Mouse (Mus musculus): Measurements from ENCODE around the gene Try4. TPM values are rescaled to one million over a fixed set of nuclear protein-coding genes. Genes with fewer than 3 reads are reported as not detected.

The Try4 gene
- 62.5 and 205 TPM in 2 replicates for polyA plus RNA-seq (2012; rRNA removed)

DNA sequence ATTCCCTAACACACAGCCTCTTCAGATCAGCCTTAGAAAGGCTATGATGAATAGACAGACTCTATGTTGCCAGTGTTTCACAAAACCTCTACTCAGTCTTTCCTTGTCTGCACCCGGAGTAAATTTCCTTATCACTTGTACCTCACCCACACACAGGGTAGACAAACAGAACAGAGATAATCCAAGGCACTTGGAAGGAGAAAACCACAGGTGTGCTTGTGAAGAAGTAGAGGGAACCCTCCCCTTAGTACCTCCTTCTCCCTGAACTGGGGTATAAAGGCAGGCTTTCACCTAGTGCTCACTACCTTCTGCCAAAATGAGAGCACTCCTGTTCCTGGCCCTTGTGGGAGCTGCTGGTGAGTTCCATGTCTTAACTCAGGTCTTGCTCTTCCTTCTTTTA lies at the start of gene Try4:
Gene Try4, plus strand, starts transcription at position 301 of the 400 bp plus-strand sequence.

DNA sequence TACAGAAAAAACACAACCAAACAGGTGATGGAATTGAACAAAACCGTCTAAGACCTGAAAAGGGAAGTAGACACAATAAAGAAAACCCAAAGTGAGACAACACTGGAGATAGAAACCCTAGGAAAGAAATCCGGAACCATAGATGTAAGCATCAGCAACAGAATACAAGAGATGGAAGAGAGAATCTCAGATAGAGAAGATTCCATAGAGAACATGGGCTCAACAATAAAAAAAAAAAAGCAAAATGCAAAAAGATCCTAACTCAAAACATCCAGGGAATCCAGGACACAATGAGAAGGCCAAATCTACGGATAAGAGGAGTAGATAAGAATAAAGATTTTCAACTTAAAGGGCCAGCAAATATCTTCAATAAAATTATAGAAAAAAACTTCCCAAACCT lies 14.7 kb downstream of the Try4 start, which contains the start of gene Try5:
Gene Try5, minus strand, starts transcription at position 101 of the 400 bp plus-strand sequence.

DNA sequence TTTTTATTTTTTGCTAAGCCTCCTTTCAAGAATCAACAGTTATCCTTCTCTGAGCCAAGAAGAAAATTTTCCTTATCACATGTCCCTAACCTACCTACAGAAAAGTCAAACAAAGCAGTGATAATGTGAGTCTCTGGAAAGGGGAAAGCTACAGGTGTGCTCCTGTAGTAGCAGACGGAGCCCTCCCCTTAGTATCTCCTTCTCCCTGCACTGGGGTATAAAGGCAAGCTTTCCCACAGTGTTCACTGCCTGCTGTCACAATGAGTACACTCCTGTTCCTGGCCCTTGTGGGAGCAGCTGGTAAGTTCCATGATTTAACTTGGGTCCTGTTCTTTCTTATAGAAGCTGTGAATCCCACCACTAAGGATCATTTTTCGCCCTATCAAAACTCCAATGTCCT lies 51.9 kb downstream of the Try4 start, which contains the start of gene Try10:
Gene Try10, plus strand, starts transcription at position 174 of the 400 bp plus-strand sequence.

Other genes starting within 250 kb of the Try4 start
- 1.8 and 2.2 TPM in 2 replicates for gene Try5, start 14.6 kb downstream of the Try4 start, polyA plus RNA-seq (2012; rRNA removed)
- 27.4 and 63.4 TPM in 2 replicates for gene Try10, start 51.8 kb downstream of the Try4 start, polyA plus RNA-seq (2012; rRNA removed)
- gene Prss3, start 75.4 kb downstream of the Try4 start, polyA plus RNA-seq (2012; rRNA removed), result 0.43 and 0.90 TPM in 2 replicates
- gene Gm5771, start 90.1 kb downstream of the Try4 start, polyA plus RNA-seq (2012; rRNA removed), result 0.13 and 0.73 TPM in 2 replicates
- not detected in 2 replicates for gene Gm10334, start 143.9 kb downstream of the Try4 start, polyA plus RNA-seq (2012; rRNA removed)
- gene Prss1, start 156.7 kb downstream of the Try4 start, polyA plus RNA-seq (2012; rRNA removed), result 0.16 and 0.97 TPM in 2 replicates
- gene Prss2, start 219.5 kb downstream of the Try4 start, polyA plus RNA-seq (2012; rRNA removed), result 0.46 and 2.7 TPM in 2 replicates